Mouse (Mus musculus) MEL (cell line): ENCODE data around the gene Sft2d2. TPM values are rescaled to one million over a fixed set of nuclear protein-coding genes. Genes with fewer than 3 reads are reported as not detected.

ENCODE experiments used
- DNase-seq: peaks from one replicate; pipeline ENCODE4 v3.0.0; 2011; ENCODE audit warnings: low read depth, low spot score
- H3K27ac ChIP-seq: 2 replicates; pipeline ENCODE4 v1.5.1; 2012; ENCODE audit warnings: low read depth, mild to moderate bottlenecking, control low read depth, low read length, moderate library complexity; ENCODE audit not compliant: control insufficient read depth
- H3K27me3 ChIP-seq, 2 experiments: fragments of 150-350 bp in 1 of 2; sonication (generic) in 1 of 2; 2 replicates each; pipeline ENCODE4 v1.6.1; 2012; ENCODE audit warnings: low read length in 2 of 2, mild to moderate bottlenecking in 2 of 2, improper control_type of control experiment in 1 of 2, moderate library complexity in 1 of 2; ENCODE audit not compliant: insufficient read depth in 2 of 2, control insufficient read depth in 1 of 2
- H3K36me3 ChIP-seq, 2 experiments: 2 replicates each; pipeline ENCODE4 v1.6.1; 2012 to 2014; ENCODE audit warnings: low read length in 2 of 2, improper control_type of control experiment in 1 of 2, inconsistent platforms in 1 of 2, mild to moderate bottlenecking in 1 of 2; ENCODE audit not compliant: insufficient read depth in 2 of 2, control insufficient read depth in 1 of 2
- H3K4me1 ChIP-seq, 2 experiments: fragments of 150-350 bp in 1 of 2; sonication (generic) in 1 of 2; 2 replicates each; pipeline ENCODE4 v1.6.1; 2012; ENCODE audit warnings: low read length in 2 of 2, improper control_type of control experiment in 1 of 2, mild to moderate bottlenecking in 1 of 2; ENCODE audit not compliant: insufficient read depth in 2 of 2, control insufficient read depth in 1 of 2
- H3K4me3 ChIP-seq, 2 experiments: fragments of 150-350 bp in 1 of 2; sonication (generic) in 1 of 2; 2 replicates each; pipeline ENCODE4 v1.5.1; 2012; ENCODE audit warnings: low read depth in 2 of 2, low read length in 2 of 2, mild to moderate bottlenecking in 2 of 2, moderate library complexity in 2 of 2, control low read depth in 1 of 2, improper control_type of control experiment in 1 of 2; ENCODE audit not compliant: control insufficient read depth in 1 of 2, insufficient read depth in 1 of 2
- H3K79me2 ChIP-seq: 2 replicates; pipeline ENCODE4 v1.6.1; 2012; ENCODE audit warnings: mild to moderate bottlenecking, low read length, moderate library complexity; ENCODE audit not compliant: control insufficient read depth, poor library complexity, insufficient read depth
- H3K9ac ChIP-seq: 2 replicates; pipeline ENCODE4 v1.6.1; 2012; ENCODE audit warnings: low read depth, mild to moderate bottlenecking, control low read depth, low read length, moderate library complexity; ENCODE audit not compliant: control insufficient read depth, poor library complexity, severe bottlenecking
- H3K9me3 ChIP-seq: fragments of 150-350 bp; sonication (generic); replicated peaks from 2 replicates; pipeline ENCODE4 v1.6.1; 2012; ENCODE audit warnings: mild to moderate bottlenecking, low read length, improper control_type of control experiment, moderate library complexity; ENCODE audit not compliant: insufficient read depth
- BHLHE40 ChIP-seq: IDR thresholded peaks from 2 replicates; pipeline ENCODE4 v1.6.1; 2012; ENCODE audit warnings: low read depth, mild to moderate bottlenecking, inconsistent platforms, low read length, improper control_type of control experiment, borderline replicate concordance
- E2F4 ChIP-seq: IDR thresholded peaks from 2 replicates; pipeline ENCODE4 v1.6.1; 2011; ENCODE audit warnings: low read depth, low read length, improper control_type of control experiment, borderline replicate concordance
- EP300 ChIP-seq, 2 experiments: IDR thresholded peaks; 2 replicates each; pipeline ENCODE4 v1.6.1; 2011; ENCODE audit warnings: improper control_type of control experiment in 2 of 2, low read length in 2 of 2, low read depth in 1 of 2, mild to moderate bottlenecking in 1 of 2
- ETS1 ChIP-seq: IDR thresholded peaks from 2 replicates; pipeline ENCODE4 v1.6.1; 2012; ENCODE audit warnings: low read depth, mild to moderate bottlenecking, inconsistent platforms, low read length, improper control_type of control experiment, moderate library complexity
- GABPA ChIP-seq: IDR thresholded peaks from 2 replicates; pipeline ENCODE4 v1.6.1; 2012; ENCODE audit warnings: low read depth, mild to moderate bottlenecking, inconsistent platforms, low read length, improper control_type of control experiment, moderate library complexity
- JUND ChIP-seq: IDR thresholded peaks from 2 replicates; pipeline ENCODE4 v1.6.1; 2011; ENCODE audit warnings: low read depth, mild to moderate bottlenecking, improper control_type of control experiment, low read length
- KAT2A ChIP-seq: conservative IDR thresholded peaks from 2 replicates; pipeline ENCODE4 v1.6.1; 2012; ENCODE audit warnings: low read depth, low read length, improper control_type of control experiment, inconsistent platforms
- MAFK ChIP-seq: IDR thresholded peaks from 2 replicates; pipeline ENCODE4 v1.6.1; 2011; ENCODE audit warnings: low read depth, mild to moderate bottlenecking, low read length, improper control_type of control experiment, borderline replicate concordance
- MAX ChIP-seq: IDR thresholded peaks from 2 replicates; pipeline ENCODE4 v1.6.1; 2011; ENCODE audit warnings: low read length, improper control_type of control experiment
- MYB ChIP-seq: IDR thresholded peaks from 2 replicates; pipeline ENCODE4 v1.6.1; 2011; ENCODE audit warnings: mild to moderate bottlenecking, low read depth, low read length, improper control_type of control experiment
- MYC ChIP-seq: IDR thresholded peaks from 2 replicates; pipeline ENCODE4 v1.6.1; 2011; ENCODE audit warnings: low read depth, mild to moderate bottlenecking, low read length, improper control_type of control experiment, moderate library complexity
- POLR2A ChIP-seq, 2 experiments: IDR thresholded peaks; 2 replicates each; pipeline ENCODE4 v1.6.1; 2011 to 2012; ENCODE audit warnings: low read length in 2 of 2, mild to moderate bottlenecking in 2 of 2, control low read depth in 1 of 2, improper control_type of control experiment in 1 of 2, low read depth in 1 of 2, moderate library complexity in 1 of 2; ENCODE audit not compliant: control insufficient read depth in 1 of 2, insufficient read depth in 1 of 2, poor library complexity in 1 of 2
- POLR2AphosphoS2 ChIP-seq: IDR thresholded peaks from 2 replicates; pipeline ENCODE4 v1.6.1; 2011; ENCODE audit warnings: low read length, improper control_type of control experiment
- RCOR1 ChIP-seq: IDR thresholded peaks from 2 replicates; pipeline ENCODE4 v1.6.1; 2012; ENCODE audit warnings: low read depth, mild to moderate bottlenecking, inconsistent platforms, low read length, improper control_type of control experiment
- SMC3 ChIP-seq: IDR thresholded peaks from 2 replicates; pipeline ENCODE4 v1.6.1; 2011; ENCODE audit warnings: low read depth, low read length, improper control_type of control experiment
- TAL1 ChIP-seq: IDR thresholded peaks from 2 replicates; pipeline ENCODE4 v1.6.1; 2012; ENCODE audit warnings: mild to moderate bottlenecking, inconsistent platforms, low read length, moderate library complexity, mixed read lengths
- USF1 ChIP-seq: IDR thresholded peaks from 2 replicates; pipeline ENCODE4 v1.6.1; 2014; ENCODE audit warnings: low read depth, mild to moderate bottlenecking, inconsistent platforms, low read length, improper control_type of control experiment, moderate library complexity
- ZC3H11A ChIP-seq: IDR thresholded peaks from 2 replicates; pipeline ENCODE4 v1.6.1; 2012; ENCODE audit warnings: low read depth, mild to moderate bottlenecking, inconsistent platforms, low read length, improper control_type of control experiment
- ZKSCAN1 ChIP-seq: IDR thresholded peaks from 2 replicates; pipeline ENCODE4 v1.6.1; 2012; ENCODE audit warnings: low read depth, mild to moderate bottlenecking, inconsistent platforms, low read length, improper control_type of control experiment, moderate library complexity
- ZNF384 ChIP-seq: IDR thresholded peaks from 2 replicates; pipeline ENCODE4 v1.6.1; 2012; ENCODE audit warnings: low read depth, mild to moderate bottlenecking, inconsistent platforms, low read length, improper control_type of control experiment
- polyA plus RNA-seq, 2 experiments: library from polyadenylated mRNA; stranded (reverse) in 1 of 2; unstranded in 1 of 2; fragments of >175 nt in 1 of 2; fragments of >200 nt in 1 of 2; gene quantifications; 2 replicates each; pipeline versions ENCODE4 v1.2.1 to v1.2.4; 2012; ENCODE audit warnings: low replicate concordance in 2 of 2, low read depth in 1 of 2; ENCODE audit not compliant: insufficient read length in 2 of 2, insufficient read depth in 1 of 2, missing spikeins in 1 of 2
- total RNA-seq: library from RNA; depleted of rRNA; stranded (reverse); fragments of 300-350 nt; gene quantifications from 2 replicates; pipeline ENCODE4 v1.2.3, GENCODE M21; 2012

The Sft2d2 gene
- total and polyA plus RNA-seq, 3 experiments = 4.0 to 8.9 TPM; not detected in 1

DNA sequence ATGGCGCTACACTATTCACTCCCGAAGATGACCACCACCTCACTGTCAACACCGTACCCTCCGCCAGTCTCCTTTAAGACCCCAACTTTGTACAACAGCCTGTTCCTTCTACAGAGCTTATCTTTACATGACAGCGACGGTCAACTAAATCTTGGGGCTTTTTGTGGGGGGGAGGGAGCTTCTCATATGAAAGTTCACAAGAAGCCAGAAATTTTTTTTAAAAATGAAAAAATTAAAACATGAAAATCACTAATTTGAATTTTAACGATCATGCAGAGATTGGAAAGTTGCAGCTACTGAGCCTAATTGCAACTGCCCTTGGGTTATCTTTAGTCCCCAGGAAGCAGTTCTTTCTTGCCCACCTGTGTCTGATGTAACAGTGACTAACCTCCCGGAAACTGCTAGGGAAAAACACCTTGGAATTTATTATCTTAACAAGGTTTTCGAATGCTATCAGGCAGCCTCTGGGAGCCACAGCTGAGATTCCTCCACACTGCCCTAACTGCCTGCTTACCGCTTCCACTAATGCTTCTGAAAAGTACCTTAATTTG, 1.4 kb downstream of the Sft2d2 start (continued):
- TF ChIP-seq RCOR1 (no peak), MYC (no peak), MAFK (no peak), POLR2A (IDR thresholded peaks at IDR 0.05; ENCODE audit: control insufficient read depth in 1 of 2, insufficient read depth in 1 of 2, low read depth in 1 of 2, low read length in 2 of 2, poor library complexity in 1 of 2) (no peak), MYB (no peak), GABPA (no peak), SMC3 (no peak), ETS1 (no peak), ZKSCAN1 (no peak), EP300 (IDR thresholded peaks at IDR 0.05; ENCODE audit: low read depth in 1 of 2, low read length in 2 of 2) (0 out of 4 replicates have a peak, but pooled peaks of 1 of the 2 experiments have one; percentile 28), USF1 (no peak), JUND (no peak), ZC3H11A (no peak), MAX (no peak)

DNA sequence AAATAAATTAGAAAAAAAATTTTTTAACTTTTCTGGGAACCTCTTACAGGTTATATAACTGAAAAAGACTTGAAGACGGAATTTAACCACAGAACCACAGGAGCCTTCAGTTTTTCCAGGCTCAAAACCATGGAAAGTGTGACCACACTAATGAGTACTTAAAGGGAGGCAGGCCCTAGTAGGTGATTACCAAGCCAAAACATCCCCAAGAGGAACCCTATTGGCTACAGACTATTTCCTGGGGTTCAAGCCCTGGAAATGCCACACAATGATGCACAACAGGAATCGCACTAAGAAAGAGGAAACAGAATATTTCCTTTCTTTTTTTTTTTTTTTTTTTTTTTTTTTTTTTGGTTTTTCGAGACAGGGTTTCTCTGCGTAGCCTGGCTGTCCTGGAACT, 2.1 kb downstream of the Sft2d2 start:
- Histone ChIP-seq H3K4me3 (no peak overlapping the region), H3K9ac (no peak overlapping the region), H3K27me3 (no peaks in the 10 kb centered on the region), H3K79me2 (peaks cover 2% of the 10 kb centered on the region; the same call in 1 of the 2 replicates), H3K27ac (no peak overlapping the region), H3K36me3 (peaks cover 0 to 13% of the 10 kb centered on the region in 2 experiments; a peak in 2 of 4 replicates), H3K9me3 (no peaks in the 10 kb centered on the region), H3K4me1 (peaks cover 8 to 17% of the 10 kb centered on the region in 2 experiments)
- TF ChIP-seq KAT2A (no peak), ZNF384 (peak; percentile 48)
- DNase-seq = no peak

DNA sequence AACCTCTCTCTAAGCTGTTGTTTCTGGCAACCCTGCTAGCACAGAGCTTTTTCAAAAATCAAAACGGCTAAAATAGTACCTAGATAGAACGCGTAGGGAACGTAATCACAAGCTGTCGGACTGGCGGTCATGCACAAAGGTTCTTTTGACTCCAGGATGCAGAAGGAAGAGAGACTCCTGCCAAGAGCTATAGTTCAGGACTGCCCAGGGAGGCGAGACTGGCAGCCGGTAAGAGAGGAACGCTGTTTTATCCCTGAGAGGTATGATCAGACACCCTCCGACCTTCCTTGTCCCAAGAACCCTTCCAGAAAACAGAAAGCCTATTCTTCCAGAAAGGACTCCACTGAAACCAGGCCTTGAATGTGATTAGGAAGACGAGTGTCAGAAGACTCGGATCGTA, 2.6 kb downstream of the Sft2d2 start:
- no peak overlapping the region for H3K27ac ChIP-seq
- no peak overlapping the region for H3K4me3 ChIP-seq
- peaks cover 8 to 17% of the 10 kb centered on the region in 2 experiments for H3K4me1 ChIP-seq
- H3K27me3 ChIP-seq = no peaks in the 10 kb centered on the region
- no peak overlapping the region for H3K9ac ChIP-seq
- H3K36me3 ChIP-seq = peaks cover 0 to 13% of the 10 kb centered on the region in 2 experiments; a peak in 2 of 4 replicates
- peaks cover 2% of the 10 kb centered on the region; the same call in 1 of the 2 replicates for H3K79me2 ChIP-seq
- DNase-seq = no peak
- no peak for TF ChIP-seq TAL1
- no peak for TF ChIP-seq USF1
- TF ChIP-seq POLR2AphosphoS2 = no peak
- TF ChIP-seq BHLHE40 = no peak
- TF ChIP-seq ZKSCAN1 = no peak
- no peak for TF ChIP-seq MAFK
- no peak for TF ChIP-seq E2F4
- no peak for TF ChIP-seq GABPA
- TF ChIP-seq SMC3 = no peak
- no peaks in the 10 kb centered on the region for H3K9me3 ChIP-seq
